Mouse (Mus musculus) olfactory bulb, adult 2 months (tissue): ENCODE data around the gene Chrna10. TPM values are rescaled to one million over a fixed set of nuclear protein-coding genes. Genes with fewer than 3 reads are reported as not detected.

Experiments used
- H3K27ac ChIP-seq: fragments of 200-500 bp; 2 replicates; pipeline ENCODE4 v1.5.1; 2012; ENCODE audit warnings: low read depth, low read length; ENCODE audit not compliant: insufficient read depth
- H3K4me1 ChIP-seq: fragments of 200-500 bp; 2 replicates; pipeline ENCODE4 v1.6.1; 2012; ENCODE audit warnings: low read length; ENCODE audit not compliant: control insufficient read depth, insufficient read depth
- H3K4me3 ChIP-seq: fragments of 200-500 bp; 2 replicates; pipeline ENCODE4 v1.5.1; 2012; ENCODE audit warnings: mild to moderate bottlenecking, low read depth, low read length, moderate library complexity; ENCODE audit not compliant: insufficient read depth
- CTCF ChIP-seq: fragments of 200-500 bp; IDR thresholded peaks from 2 replicates; pipeline ENCODE4 v1.5.1; 2012; ENCODE audit warnings: low read depth, mild to moderate bottlenecking, low read length, moderate library complexity; ENCODE audit not compliant: insufficient read depth
- POLR2A ChIP-seq: fragments of 200-500 bp; IDR thresholded peaks from 2 replicates; pipeline ENCODE4 v1.6.1; 2012; ENCODE audit warnings: mild to moderate bottlenecking, low read depth, low read length, moderate library complexity; ENCODE audit not compliant: insufficient read depth
- WGBS: fragments of 180-500 bp; shearing (Covaris S2); methylation state at CpG from one replicate; pipeline ENCODE4 v1.1.7; 2018; 5-methylcytosine and 5-hydroxymethylcytosine counted together
- polyA plus RNA-seq: library from polyadenylated mRNA; stranded (reverse); fragments of >200 nt; gene quantifications from 2 replicates; pipeline ENCODE4 v1.2.4, GENCODE M21; 2012; ENCODE audit warnings: low replicate concordance; ENCODE audit not compliant: missing spikeins, insufficient read depth, insufficient read length

Gene Chrna10
- polyA plus RNA-seq, 1 experiment, result not detected

- no peak for TF ChIP-seq POLR2A
- TF ChIP-seq CTCF, result no peak
- WGBS, result 11% methylated on average over 30 of the region's 30 CpGs
- H3K4me1 ChIP-seq, result peaks cover 14% of the 10 kb centered on the region
- peak overlapping the region; percentile 20 for H3K4me3 ChIP-seq
- no peak overlapping the region for H3K27ac ChIP-seq
Measured at GRCm38 (mm10) chr7:102099760-102100661, 16.6 kb downstream of the Chrna10 start.

GRCm38 (mm10) chr7:102087336-102087735, 29.3 kb downstream of the Chrna10 start:
- Histone ChIP-seq H3K4me1 (no peaks in the 10 kb centered on the region), H3K27ac (no peak overlapping the region), H3K4me3 (no peak overlapping the region)
- WGBS, result 83% methylated on average over 4 of the region's 4 CpGs
- TF ChIP-seq POLR2A, result no peak
- TF ChIP-seq CTCF, result no peak

GRCm38 (mm10) chr7:102084041-102084696, 32.5 kb downstream of the Chrna10 start:
- WGBS, result 91% methylated on average over 26 of the region's 26 CpGs
- TF ChIP-seq POLR2A (no peak), CTCF (no peak)
- H3K4me1 ChIP-seq, result no peaks in the 10 kb centered on the region
- no peak overlapping the region for H3K4me3 ChIP-seq
- no peak overlapping the region for H3K27ac ChIP-seq

GRCm38 (mm10) chr7:102082816-102083215, 33.8 kb downstream of the Chrna10 start, which contains the start of gene Trpc2:
Trpc2 (plus strand) TSS chr7:102083116.
- no peaks in the 10 kb centered on the region for H3K4me1 ChIP-seq
- TF ChIP-seq CTCF, result no peak
- H3K27ac ChIP-seq, result no peak within 1 kb of the TSS
- WGBS, result 82% methylated on average over 5 of the region's 5 CpGs
- no peak within 1 kb of the TSS for H3K4me3 ChIP-seq

GRCm38 (mm10) chr7:102081784-102082183, 34.8 kb downstream of the Chrna10 start:
- H3K4me1 ChIP-seq, result no peaks in the 10 kb centered on the region
- no peak overlapping the region for H3K27ac ChIP-seq
- no peak for TF ChIP-seq CTCF
- TF ChIP-seq POLR2A, result no peak
- 98% methylated on average over 5 of the region's 5 CpGs for WGBS
- H3K4me3 ChIP-seq, result no peak overlapping the region

- H3K4me3 ChIP-seq, result no peak overlapping the region
- TF ChIP-seq CTCF, result no peak
- H3K4me1 ChIP-seq, result no peaks in the 10 kb centered on the region
- no peak overlapping the region for H3K27ac ChIP-seq
- WGBS, result 95% methylated on average over 8 of the region's 8 CpGs
Measured at GRCm38 (mm10) chr7:102080311-102080710, 36.3 kb downstream of the Chrna10 start.

- WGBS, result 64% methylated on average over 7 of the region's 7 CpGs
- no peak for TF ChIP-seq POLR2A
- no peak for TF ChIP-seq CTCF
- no peaks in the 10 kb centered on the region for H3K4me1 ChIP-seq
- H3K4me3 ChIP-seq, result no peak overlapping the region
- H3K27ac ChIP-seq, result no peak overlapping the region
Measured at GRCm38 (mm10) chr7:102078517-102078916, 38.1 kb downstream of the Chrna10 start.

- WGBS, result 74% methylated on average over 7 of the region's 7 CpGs
Measured at GRCm38 (mm10) chr7:102076714-102077296, 39.8 kb downstream of the Chrna10 start.

GRCm38 (mm10) chr7:102066363-102066762, 50.3 kb downstream of the Chrna10 start:
- TF ChIP-seq POLR2A, result no peak
- no peak for TF ChIP-seq CTCF
- WGBS, result 63% methylated on average over 6 of the region's 6 CpGs
- Histone ChIP-seq H3K4me3 (no peak overlapping the region), H3K4me1 (peaks cover 7% of the 10 kb centered on the region; the same call in 1 of the 2 replicates), H3K27ac (no peak overlapping the region)

More at GRCm38 (mm10) chr7:102076714-102077296, 39.8 kb downstream of the Chrna10 start:
- TF ChIP-seq CTCF, result no peak
- no peak for TF ChIP-seq POLR2A
- no peaks in the 10 kb centered on the region for H3K4me1 ChIP-seq
- no peak overlapping the region for H3K27ac ChIP-seq
- H3K4me3 ChIP-seq, result no peak overlapping the region
